Mouse (Mus musculus) cortical plate, adult 2 months (tissue): ENCODE measurements around the gene Gm10203. TPM values are rescaled to one million over a fixed set of nuclear protein-coding genes. Genes with fewer than 3 reads are reported as not detected.

ENCODE experiments used
- H3K27ac ChIP-seq: fragments of 200-500 bp; 2 replicates; pipeline ENCODE4 v1.5.1; 2012; ENCODE audit warnings: low read length, control low read depth, inconsistent platforms; ENCODE audit not compliant: insufficient read depth
- H3K4me1 ChIP-seq: fragments of 200-500 bp; 2 replicates; pipeline ENCODE4 v1.6.1; 2011; ENCODE audit warnings: low read length; ENCODE audit not compliant: control insufficient read depth, insufficient read depth
- H3K4me3 ChIP-seq: fragments of 200-500 bp; 2 replicates; pipeline ENCODE4 v1.5.1; 2011; ENCODE audit warnings: mild to moderate bottlenecking, low read length, control low read depth; ENCODE audit not compliant: insufficient read depth
- CTCF ChIP-seq: fragments of 200-500 bp; IDR thresholded peaks from 2 replicates; pipeline ENCODE4 v1.5.1; 2011; ENCODE audit warnings: mild to moderate bottlenecking, control low read depth, low read length; ENCODE audit not compliant: insufficient read depth; ENCODE audit errors: extremely low read depth
- POLR2A ChIP-seq: fragments of 200-500 bp; IDR thresholded peaks from 2 replicates; pipeline ENCODE4 v1.6.1; 2011; ENCODE audit warnings: mild to moderate bottlenecking, low read length, control low read depth; ENCODE audit not compliant: insufficient read depth; ENCODE audit errors: extremely low read depth
- polyA plus RNA-seq: library from polyadenylated mRNA; depleted of rRNA; stranded (reverse); fragments of >200 nt; gene quantifications from 2 replicates; pipeline ENCODE4 v1.2.3, GENCODE M21; 2012

Gm10203 gene
- polyA plus RNA-seq, 1 experiment, result not detected

- Histone ChIP-seq H3K4me3 (no peak overlapping the region), H3K4me1 (no peaks in the 10 kb centered on the region), H3K27ac (no peak overlapping the region)
- no peak for TF ChIP-seq CTCF
- no peak for TF ChIP-seq POLR2A
These were observed 4.6 kb downstream of the Gm10203 start for GRCm38 (mm10) chr6:149134391-149135150.

- no peaks in the 10 kb centered on the region for H3K4me1 ChIP-seq
- H3K27ac ChIP-seq, result no peak overlapping the region
- TF ChIP-seq CTCF (no peak), POLR2A (no peak)
- H3K4me3 ChIP-seq, result no peak overlapping the region
These were observed 5.7 kb downstream of the Gm10203 start for GRCm38 (mm10) chr6:149135631-149136030.

- Histone ChIP-seq H3K4me3 (no peak overlapping the region), H3K27ac (no peak overlapping the region), H3K4me1 (peaks cover 2% of the 10 kb centered on the region; the same call in 1 of the 2 replicates)
- TF ChIP-seq POLR2A (no peak), CTCF (no peak)
These were observed 8.0 kb downstream of the Gm10203 start for GRCm38 (mm10) chr6:149137936-149138335.

DNA sequence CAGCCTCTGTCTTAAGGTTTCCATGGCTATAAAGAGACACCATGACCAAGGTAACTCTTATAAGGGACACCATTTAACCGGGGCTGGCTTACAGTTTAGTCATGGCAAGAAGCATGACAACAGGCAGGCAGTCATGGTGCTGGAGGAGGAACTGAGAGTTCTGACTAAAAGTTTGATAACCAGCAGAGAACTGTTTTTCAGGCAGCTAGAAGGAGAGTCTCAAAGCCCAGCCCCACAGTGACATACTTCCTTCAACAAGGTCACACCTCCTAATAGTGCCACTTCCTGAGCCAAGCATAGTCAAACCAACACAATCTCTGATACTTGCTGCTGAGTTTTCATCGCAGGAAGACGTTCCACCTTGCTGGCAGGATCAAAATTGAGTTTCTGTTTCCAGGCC, 9.0 kb downstream of the Gm10203 start:
- peaks cover 2% of the 10 kb centered on the region; the same call in 1 of the 2 replicates for H3K4me1 ChIP-seq
- H3K4me3 ChIP-seq, result no peak overlapping the region
- TF ChIP-seq CTCF, result no peak
- TF ChIP-seq POLR2A, result no peak
- H3K27ac ChIP-seq, result no peak overlapping the region

GRCm38 (mm10) chr6:149139471-149139870, 9.5 kb downstream of the Gm10203 start, which contains the start of gene Etfbkmt:
Gene Etfbkmt (plus strand): TSS chr6:149139849.
- TF ChIP-seq CTCF (no peak), POLR2A (no peak)
- H3K4me3 ChIP-seq, result no peak within 1 kb of the TSS; the same call in 1 of the 2 replicates
- H3K27ac ChIP-seq, result no peak within 1 kb of the TSS
- H3K4me1 ChIP-seq, result peaks cover 2% of the 10 kb centered on the region; the same call in 1 of the 2 replicates

DNA sequence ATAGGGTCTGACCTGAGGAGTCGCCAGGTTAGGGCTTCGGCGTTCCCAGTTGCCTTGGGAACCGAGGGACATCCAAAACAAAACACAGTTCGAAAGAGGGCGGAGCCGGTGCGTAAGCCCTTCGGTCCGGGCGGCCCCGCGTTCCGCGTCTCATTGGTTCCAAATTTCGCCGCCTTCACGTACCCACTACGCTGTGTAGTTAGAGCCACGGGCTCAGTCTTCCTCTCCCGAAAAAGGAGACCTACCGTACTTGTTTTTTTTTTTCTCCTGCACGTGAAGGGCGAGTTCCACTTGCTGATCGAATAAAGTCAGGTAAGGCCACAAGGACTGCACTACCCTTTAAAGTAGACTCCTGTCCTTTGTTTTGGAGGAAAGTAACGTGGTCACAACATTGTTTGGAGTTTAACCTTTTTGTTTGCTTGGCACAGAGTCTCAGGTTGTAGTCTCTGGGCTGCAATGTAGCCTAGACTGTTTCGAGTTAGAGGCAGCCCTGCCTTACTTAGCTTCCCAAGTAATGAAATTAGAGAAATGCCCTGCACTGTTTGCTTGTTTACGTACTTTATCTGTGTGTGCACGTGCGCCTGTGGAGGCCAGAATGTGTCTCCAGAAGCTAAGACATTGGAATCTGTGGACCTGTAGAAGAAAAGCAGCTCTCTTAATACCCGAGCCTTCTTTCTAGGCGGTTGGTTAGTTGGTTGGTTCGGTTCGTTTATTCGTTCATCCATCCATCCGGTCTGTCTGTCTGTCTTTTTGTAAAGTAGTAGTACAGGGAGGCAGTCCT, 11.6 kb downstream of the Gm10203 start:
- TF ChIP-seq CTCF, result no peak
- TF ChIP-seq POLR2A, result no peak; the same call in 1 of the 2 replicates
- Histone ChIP-seq H3K4me1 (peaks cover 2% of the 10 kb centered on the region; the same call in 1 of the 2 replicates), H3K4me3 (peak overlapping the region; percentile 59), H3K27ac (no peak overlapping the region)

GRCm38 (mm10) chr6:149145143-149145542, 15.2 kb downstream of the Gm10203 start:
- Histone ChIP-seq H3K4me3 (no peak overlapping the region), H3K4me1 (peaks cover 2% of the 10 kb centered on the region; the same call in 1 of the 2 replicates)
- TF ChIP-seq CTCF, result no peak
- TF ChIP-seq POLR2A, result no peak

GRCm38 (mm10) chr6:149148436-149149229, 18.7 kb downstream of the Gm10203 start:
- H3K4me1 ChIP-seq, result no peaks in the 10 kb centered on the region
- no peak for TF ChIP-seq CTCF
- no peak overlapping the region for H3K27ac ChIP-seq
- no peak overlapping the region for H3K4me3 ChIP-seq

More at GRCm38 (mm10) chr6:149145143-149145542, 15.2 kb downstream of the Gm10203 start:
- H3K27ac ChIP-seq, result no peak overlapping the region

- Histone ChIP-seq H3K4me3 (no peak overlapping the region), H3K4me1 (no peaks in the 10 kb centered on the region), H3K27ac (no peak overlapping the region)
- TF ChIP-seq CTCF (no peak), POLR2A (no peak)
These were observed 22.1 kb downstream of the Gm10203 start for GRCm38 (mm10) chr6:149152119-149152518.
